Mouse (Mus musculus): Measurements from ENCODE around the gene Ankub1. TPM values are rescaled to one million over a fixed set of nuclear protein-coding genes. Genes with fewer than 3 reads are reported as not detected.

The Ankub1 gene
- total and polyA plus RNA-seq, 3 experiments = 0.12 TPM; not detected in 2

- Histone ChIP-seq H3K27me3 (ENCODE audit: control insufficient read depth, insufficient read depth, low read length) (no peaks in the 10 kb centered on the region), H3K79me2 (replicated peaks; ENCODE audit: control insufficient read depth, insufficient read depth, low read length) (no peaks in the 10 kb centered on the region), H3K9ac (ENCODE audit: low read depth, low read length) (no peak overlapping the region), H3K4me3 (no peak overlapping the region), H3K27ac (no peak overlapping the region), H3K36me3 (ENCODE audit: control insufficient read depth, insufficient read depth, low read length) (no peaks in the 10 kb centered on the region), H3K4me1 (ENCODE audit: control insufficient read depth, insufficient read depth, low read length) (no peaks in the 10 kb centered on the region; the same call in 1 of the 2 replicates)
- peak in 1 of 2 experiments; percentile 47 for DNase-seq
- 89% methylated on average over 4 of the region's 4 CpGs for WGBS
- TF ChIP-seq EP300 (IDR thresholded peaks at IDR 0.05; ENCODE audit: insufficient read depth, low read depth, low read length) (no peak), CTCF (IDR thresholded peaks at IDR 0.05) (no peak), POLR2A (IDR thresholded peaks at IDR 0.05; ENCODE audit: insufficient read depth, low read depth, low read length) (no peak)
- intact Hi-C loops (cut with DNase I) = no loop called here
Observed at GRCm38 (mm10) chr3:57673586-57673985, 19.0 kb downstream of the Ankub1 start.

GRCm38 (mm10) chr3:57667054-57667723 lies 25.4 kb downstream of the Ankub1 start:
- peak; percentile 49 to 50 for DNase-seq
- intact Hi-C loops (cut with DNase I) = loop anchor here (2.0 to 10.0 kb wide), 4 partner anchors 70 to 456 kb away; partner anchors contain the start of genes Pfn2 and Rnf13
- H3K27me3 ChIP-seq (ENCODE audit: control insufficient read depth, insufficient read depth, low read length) = no peaks in the 10 kb centered on the region
- WGBS = 19% methylated on average over 14 of the region's 14 CpGs
- no peak overlapping the region for H3K9ac ChIP-seq (ENCODE audit: low read depth, low read length)
- no peak overlapping the region; the same call in 1 of the 2 replicates for H3K27ac ChIP-seq
- no peak for TF ChIP-seq POLR2A (IDR thresholded peaks at IDR 0.05; ENCODE audit: insufficient read depth, low read depth, low read length)
- TF ChIP-seq CTCF (IDR thresholded peaks at IDR 0.05) = peak; percentile 86
- TF ChIP-seq EP300 (IDR thresholded peaks at IDR 0.05; ENCODE audit: insufficient read depth, low read depth, low read length) = no peak
- H3K36me3 ChIP-seq (ENCODE audit: control insufficient read depth, insufficient read depth, low read length) = no peaks in the 10 kb centered on the region
- H3K4me1 ChIP-seq (ENCODE audit: control insufficient read depth, insufficient read depth, low read length) = no peaks in the 10 kb centered on the region; the same call in 1 of the 2 replicates
- H3K4me3 ChIP-seq = peak overlapping the region; percentile 23; the same call in 1 of the 2 replicates
- no peaks in the 10 kb centered on the region for H3K79me2 ChIP-seq (replicated peaks; ENCODE audit: control insufficient read depth, insufficient read depth, low read length)

- DNase-seq = no peak
- no peaks in the 10 kb centered on the region for H3K36me3 ChIP-seq (ENCODE audit: control insufficient read depth, insufficient read depth, low read length)
- intact Hi-C loops (cut with DNase I) = loop anchor here (2.0 to 10.0 kb wide), 4 partner anchors 71 to 457 kb away; partner anchors contain the start of genes Pfn2 and Rnf13
- TF ChIP-seq POLR2A (IDR thresholded peaks at IDR 0.05; ENCODE audit: insufficient read depth, low read depth, low read length) = no peak
- no peak for TF ChIP-seq EP300 (IDR thresholded peaks at IDR 0.05; ENCODE audit: insufficient read depth, low read depth, low read length)
- TF ChIP-seq CTCF (IDR thresholded peaks at IDR 0.05) = no peak
- no peaks in the 10 kb centered on the region; the same call in 1 of the 2 replicates for H3K4me1 ChIP-seq (ENCODE audit: control insufficient read depth, insufficient read depth, low read length)
- no peaks in the 10 kb centered on the region for H3K79me2 ChIP-seq (replicated peaks; ENCODE audit: control insufficient read depth, insufficient read depth, low read length)
- H3K27me3 ChIP-seq (ENCODE audit: control insufficient read depth, insufficient read depth, low read length) = no peaks in the 10 kb centered on the region
- no peak overlapping the region for H3K9ac ChIP-seq (ENCODE audit: low read depth, low read length)
- WGBS = 84% methylated on average over 5 of the region's 5 CpGs
- no peak overlapping the region for H3K4me3 ChIP-seq
- no peak overlapping the region for H3K27ac ChIP-seq
Observed at GRCm38 (mm10) chr3:57665880-57666279, 26.7 kb downstream of the Ankub1 start.

GRCm38 (mm10) chr3:57664682-57665081 lies 27.9 kb downstream of the Ankub1 start:
- DNase-seq = no peak
- Histone ChIP-seq H3K4me1 (ENCODE audit: control insufficient read depth, insufficient read depth, low read length) (no peaks in the 10 kb centered on the region; the same call in 1 of the 2 replicates), H3K79me2 (replicated peaks; ENCODE audit: control insufficient read depth, insufficient read depth, low read length) (no peaks in the 10 kb centered on the region), H3K27me3 (ENCODE audit: control insufficient read depth, insufficient read depth, low read length) (no peaks in the 10 kb centered on the region), H3K27ac (no peak overlapping the region), H3K9ac (ENCODE audit: low read depth, low read length) (no peak overlapping the region), H3K4me3 (no peak overlapping the region), H3K36me3 (ENCODE audit: control insufficient read depth, insufficient read depth, low read length) (no peaks in the 10 kb centered on the region)
- 68% methylated on average over 10 of the region's 10 CpGs for WGBS
- intact Hi-C loops (cut with DNase I) = loop anchor here (5.0 to 10.0 kb wide), 2 partner anchors 73 to 180 kb away; partner anchors contain the start of genes Pfn2 and Rnf13
- TF ChIP-seq POLR2A (IDR thresholded peaks at IDR 0.05; ENCODE audit: insufficient read depth, low read depth, low read length) (no peak), CTCF (IDR thresholded peaks at IDR 0.05) (no peak), EP300 (IDR thresholded peaks at IDR 0.05; ENCODE audit: insufficient read depth, low read depth, low read length) (no peak)

GRCm38 (mm10) chr3:57663731-57664130 lies 28.9 kb downstream of the Ankub1 start:
- TF ChIP-seq EP300 (IDR thresholded peaks at IDR 0.05; ENCODE audit: insufficient read depth, low read depth, low read length) (no peak), CTCF (IDR thresholded peaks at IDR 0.05) (peak; percentile 88)
- Histone ChIP-seq H3K4me1 (ENCODE audit: control insufficient read depth, insufficient read depth, low read length) (no peaks in the 10 kb centered on the region; the same call in 1 of the 2 replicates), H3K36me3 (ENCODE audit: control insufficient read depth, insufficient read depth, low read length) (no peaks in the 10 kb centered on the region), H3K27me3 (ENCODE audit: control insufficient read depth, insufficient read depth, low read length) (no peaks in the 10 kb centered on the region), H3K27ac (no peak overlapping the region), H3K9ac (ENCODE audit: low read depth, low read length) (no peak overlapping the region), H3K79me2 (replicated peaks; ENCODE audit: control insufficient read depth, insufficient read depth, low read length) (no peaks in the 10 kb centered on the region), H3K4me3 (no peak overlapping the region)
- intact Hi-C loops (cut with DNase I) = loop anchor here (10.0 kb wide), 1 partner anchor 181 kb away; the partner anchor contains the start of gene Pfn2
- WGBS = 12% methylated on average over 6 of the region's 6 CpGs
- no peak for DNase-seq

- Histone ChIP-seq H3K9ac (ENCODE audit: low read depth, low read length) (no peak overlapping the region), H3K36me3 (ENCODE audit: control insufficient read depth, insufficient read depth, low read length) (no peaks in the 10 kb centered on the region), H3K79me2 (replicated peaks; ENCODE audit: control insufficient read depth, insufficient read depth, low read length) (no peaks in the 10 kb centered on the region), H3K27me3 (ENCODE audit: control insufficient read depth, insufficient read depth, low read length) (no peaks in the 10 kb centered on the region), H3K4me1 (ENCODE audit: control insufficient read depth, insufficient read depth, low read length) (no peaks in the 10 kb centered on the region), H3K4me3 (no peak overlapping the region), H3K27ac (no peak overlapping the region)
- TF ChIP-seq CTCF (IDR thresholded peaks at IDR 0.05) = no peak
- no peak for TF ChIP-seq EP300 (IDR thresholded peaks at IDR 0.05; ENCODE audit: insufficient read depth, low read depth, low read length)
- no peak for TF ChIP-seq POLR2A (IDR thresholded peaks at IDR 0.05; ENCODE audit: insufficient read depth, low read depth, low read length)
- intact Hi-C loops (cut with DNase I) = loop anchor here (5.0 kb wide), 1 partner anchor 581 kb away; no protein-coding TSS in a partner anchor
- 56% methylated on average over 6 of the region's 6 CpGs for WGBS
- DNase-seq = no peak
Observed at GRCm38 (mm10) chr3:57658608-57659007, 34.0 kb downstream of the Ankub1 start.
